Mouse (Mus musculus) neural tube, embryonic 13.5 days (tissue): ENCODE results near the gene Gm20388. TPM values are rescaled to one million over a fixed set of nuclear protein-coding genes. Genes with fewer than 3 reads are reported as not detected.
"Not testable (repeated sequence)": the region's sequence is repeated elsewhere in the genome, so short reads cannot be mapped to it uniquely, and the experiment has no call there.

Source experiments
- ATAC-seq: fragments of 200-750 bp; cut with Nextera tagmentation; 2 replicates; pipeline ENCODE4 v1.8.0; 2017; ENCODE audit warnings: low read depth, mild to moderate bottlenecking, moderate TSS enrichment, moderate library complexity
- H3K27ac ChIP-seq: fragments of 300-500 bp; sonication (generic); replicated peaks from 2 replicates; pipeline ENCODE4 v1.5.1; 2015; ENCODE audit warnings: moderate library complexity, mild to moderate bottlenecking, inconsistent platforms
- H3K27me3 ChIP-seq: fragments of 300-500 bp; sonication (generic); 2 replicates; pipeline ENCODE4 v1.6.1; 2015; ENCODE audit warnings: mild to moderate bottlenecking, inconsistent platforms
- H3K36me3 ChIP-seq: fragments of 300-500 bp; sonication (generic); 2 replicates; pipeline ENCODE4 v1.6.1; 2015; ENCODE audit warnings: mild to moderate bottlenecking, inconsistent platforms
- H3K4me1 ChIP-seq: fragments of 300-500 bp; sonication (generic); replicated peaks from 2 replicates; pipeline ENCODE4 v1.6.1; 2015; ENCODE audit warnings: inconsistent platforms
- H3K4me2 ChIP-seq: fragments of 300-500 bp; sonication (generic); 2 replicates; pipeline ENCODE4 v1.6.1; 2015; ENCODE audit warnings: inconsistent platforms, mild to moderate bottlenecking, moderate library complexity
- H3K4me3 ChIP-seq: fragments of 300-500 bp; sonication (generic); 2 replicates; pipeline ENCODE4 v1.5.1; 2015; ENCODE audit warnings: mild to moderate bottlenecking, inconsistent platforms
- H3K9ac ChIP-seq: fragments of 300-500 bp; sonication (generic); 2 replicates; pipeline ENCODE4 v1.6.1; 2015; ENCODE audit warnings: moderate library complexity, mild to moderate bottlenecking, inconsistent platforms
- H3K9me3 ChIP-seq: fragments of 300-500 bp; sonication (generic); 2 replicates; pipeline ENCODE4 v1.6.1; 2016; ENCODE audit warnings: inconsistent platforms
- WGBS: fragments of 180-500 bp; shearing (Covaris S2); methylation state at CpG from one replicate; pipeline ENCODE4 v1.1.7; 2015; 5-methylcytosine and 5-hydroxymethylcytosine counted together
- polyA plus RNA-seq: library from polyadenylated mRNA; unstranded; fragments of >200 nt; fragmentation: Nextera tagmentation; extraction: Ambion mirVana; gene quantifications from 2 replicates; pipeline ENCODE4 v1.2.1, GENCODE M21; 2015

Gene Gm20388
- polyA plus RNA-seq, 1 experiment from 2014 or later: 0.27 TPM

- Histone ChIP-seq H3K27me3 (no peaks in the 10 kb centered on the region), H3K36me3 (peaks cover 7% of the 10 kb centered on the region), H3K4me3 (peak overlapping the region; percentile 65), H3K4me1 (peaks cover 35% of the 10 kb centered on the region), H3K9ac (peak overlapping the region; percentile 84), H3K4me2 (peak overlapping the region; percentile 72), H3K9me3 (no peaks in the 10 kb centered on the region), H3K27ac (no peak overlapping the region)
- 39% methylated on average over 13 of the region's 13 CpGs for WGBS
- no peak for ATAC-seq
Measured at GRCm38 (mm10) chr8:124019782-124020181, 4109.1 kb downstream of the Gm20388 start.

GRCm38 (mm10) chr8:124020439-124021236 lies 4110.0 kb downstream of the Gm20388 start:
- ATAC-seq: peak; percentile 90
- H3K4me3 ChIP-seq: peak overlapping the region; percentile 65
- no peaks in the 10 kb centered on the region for H3K27me3 ChIP-seq
- H3K4me1 ChIP-seq: peaks cover 35% of the 10 kb centered on the region
- peak overlapping the region; percentile 72 for H3K4me2 ChIP-seq
- peak overlapping the region; percentile 84 for H3K9ac ChIP-seq
- peaks cover 15% of the 10 kb centered on the region for H3K36me3 ChIP-seq
- H3K9me3 ChIP-seq: no peaks in the 10 kb centered on the region
- peak overlapping the region; percentile 93 for H3K27ac ChIP-seq
- 1% methylated on average over 55 of the region's 87 CpGs for WGBS

GRCm38 (mm10) chr8:124021237-124022227 lies 4110.9 kb downstream of the Gm20388 start, which contains the start of the genes Taf5l and Urb2:
Gene Taf5l (minus strand): TSS chr8:124021397.
Gene Urb2 (plus strand): TSS chr8:124021508.
- ATAC-seq: peak; percentile 91

GRCm38 (mm10) chr8:124026265-124026664 lies 4115.6 kb downstream of the Gm20388 start:
- not testable (repeated sequence) for H3K27ac ChIP-seq, H3K4me2 ChIP-seq, ATAC-seq, H3K27me3 ChIP-seq, H3K9ac ChIP-seq, H3K9me3 ChIP-seq, H3K4me3 ChIP-seq
- Histone ChIP-seq H3K4me1 (peaks cover 13% of the 10 kb centered on the region), H3K36me3 (peaks cover 67% of the 10 kb centered on the region)
- 78% methylated on average over 2 of the region's 2 CpGs for WGBS

More at GRCm38 (mm10) chr8:124021237-124022227, 4110.9 kb downstream of the Gm20388 start, which contains the start of the genes Taf5l and Urb2:
- H3K36me3 ChIP-seq: peaks cover 20% of the 10 kb centered on the region
- no peaks in the 10 kb centered on the region for H3K27me3 ChIP-seq
- peak within 1 kb of the TSS; percentile 84 for H3K9ac ChIP-seq
- peak within 1 kb of the TSS; percentile 93 for H3K27ac ChIP-seq
- peak within 1 kb of the TSS; percentile 65 for H3K4me3 ChIP-seq
- WGBS: under 1% methylated on average over 59 of the region's 74 CpGs
- H3K4me1 ChIP-seq: peaks cover 35% of the 10 kb centered on the region
- no peaks in the 10 kb centered on the region for H3K9me3 ChIP-seq
- H3K4me2 ChIP-seq: peak within 1 kb of the TSS; percentile 72

GRCm38 (mm10) chr8:124027831-124028230 lies 4117.2 kb downstream of the Gm20388 start:
- no peaks in the 10 kb centered on the region for H3K27me3 ChIP-seq
- H3K9ac ChIP-seq: no peak overlapping the region
- no peak overlapping the region for H3K4me3 ChIP-seq
- H3K9me3 ChIP-seq: no peaks in the 10 kb centered on the region
- no peak for ATAC-seq
- no peak overlapping the region for H3K4me2 ChIP-seq
- peaks cover 73% of the 10 kb centered on the region for H3K36me3 ChIP-seq
- WGBS: 93% methylated on average over 6 of the region's 6 CpGs
- H3K4me1 ChIP-seq: peaks cover 2% of the 10 kb centered on the region
- H3K27ac ChIP-seq: no peak overlapping the region

GRCm38 (mm10) chr8:124033400-124033799 lies 4122.8 kb downstream of the Gm20388 start:
- H3K27ac ChIP-seq: no peak overlapping the region
- peaks cover 76% of the 10 kb centered on the region for H3K36me3 ChIP-seq
- H3K4me1 ChIP-seq: no peaks in the 10 kb centered on the region
- no peaks in the 10 kb centered on the region for H3K27me3 ChIP-seq
- no peak overlapping the region for H3K9ac ChIP-seq
- H3K4me2 ChIP-seq: no peak overlapping the region
- no peaks in the 10 kb centered on the region for H3K9me3 ChIP-seq
- H3K4me3 ChIP-seq: no peak overlapping the region
- ATAC-seq: no peak
- WGBS: 76% methylated on average over 5 of the region's 5 CpGs

GRCm38 (mm10) chr8:124038121-124038520 lies 4127.5 kb downstream of the Gm20388 start:
- Histone ChIP-seq H3K4me1 (no peaks in the 10 kb centered on the region), H3K4me2 (no peak overlapping the region), H3K9me3 (no peaks in the 10 kb centered on the region), H3K9ac (no peak overlapping the region), H3K27ac (no peak overlapping the region), H3K27me3 (no peaks in the 10 kb centered on the region), H3K4me3 (no peak overlapping the region), H3K36me3 (peaks cover 77% of the 10 kb centered on the region)
- no peak for ATAC-seq
- WGBS: 94% methylated on average over 7 of the region's 7 CpGs

- Histone ChIP-seq H3K9me3 (no peaks in the 10 kb centered on the region), H3K4me1 (no peaks in the 10 kb centered on the region), H3K9ac (no peak overlapping the region), H3K4me2 (no peak overlapping the region), H3K4me3 (no peak overlapping the region), H3K27me3 (no peaks in the 10 kb centered on the region), H3K36me3 (peaks cover 84% of the 10 kb centered on the region), H3K27ac (no peak overlapping the region)
- no peak for ATAC-seq
- 95% methylated on average over 4 of the region's 4 CpGs for WGBS
Measured at GRCm38 (mm10) chr8:124039351-124039750, 4128.7 kb downstream of the Gm20388 start.

GRCm38 (mm10) chr8:124042201-124042600 lies 4131.6 kb downstream of the Gm20388 start:
- WGBS: 64% methylated on average over 1 of the region's 1 CpGs

GRCm38 (mm10) chr8:124044421-124044820 lies 4133.8 kb downstream of the Gm20388 start:
- H3K36me3 ChIP-seq: peaks cover 74% of the 10 kb centered on the region
- no peaks in the 10 kb centered on the region for H3K9me3 ChIP-seq
- no peak overlapping the region for H3K27ac ChIP-seq
- H3K9ac ChIP-seq: no peak overlapping the region
- no peak for ATAC-seq
- H3K4me3 ChIP-seq: no peak overlapping the region
- no peaks in the 10 kb centered on the region for H3K4me1 ChIP-seq
- no peaks in the 10 kb centered on the region for H3K27me3 ChIP-seq
- 92% methylated on average over 5 of the region's 5 CpGs for WGBS
- no peak overlapping the region for H3K4me2 ChIP-seq

More at GRCm38 (mm10) chr8:124042201-124042600, 4131.6 kb downstream of the Gm20388 start:
- Histone ChIP-seq H3K4me1 (no peaks in the 10 kb centered on the region), H3K4me2 (no peak overlapping the region), H3K9me3 (no peaks in the 10 kb centered on the region), H3K27me3 (no peaks in the 10 kb centered on the region), H3K27ac (no peak overlapping the region), H3K36me3 (peaks cover 81% of the 10 kb centered on the region), H3K4me3 (no peak overlapping the region), H3K9ac (no peak overlapping the region)
- ATAC-seq: no peak

GRCm38 (mm10) chr8:124044931-124045330 lies 4134.3 kb downstream of the Gm20388 start:
- 95% methylated on average over 12 of the region's 12 CpGs for whole genome bisulfite sequencing
- no peak for ATAC-seq
- H3K9me3 ChIP-seq: no peaks in the 10 kb centered on the region

GRCm38 (mm10) chr8:124045856-124046255 lies 4135.2 kb downstream of the Gm20388 start:
- Histone ChIP-seq H3K4me2 (no peak overlapping the region), H3K27ac (no peak overlapping the region), H3K9ac (no peak overlapping the region), H3K27me3 (no peaks in the 10 kb centered on the region), H3K9me3 (no peaks in the 10 kb centered on the region), H3K36me3 (peaks cover 67% of the 10 kb centered on the region), H3K4me3 (no peak overlapping the region), H3K4me1 (no peaks in the 10 kb centered on the region)
- ATAC-seq: no peak
- 89% methylated on average over 8 of the region's 8 CpGs for WGBS

More at GRCm38 (mm10) chr8:124044931-124045330, 4134.3 kb downstream of the Gm20388 start:
- H3K36me3 ChIP-seq: peaks cover 72% of the 10 kb centered on the region
- no peak overlapping the region for H3K4me2 ChIP-seq
- H3K27me3 ChIP-seq: no peaks in the 10 kb centered on the region
- H3K27ac ChIP-seq: no peak overlapping the region
- H3K4me3 ChIP-seq: no peak overlapping the region
- no peaks in the 10 kb centered on the region for H3K4me1 ChIP-seq
- no peak overlapping the region for H3K9ac ChIP-seq
